Mouse (Mus musculus): Measurements from ENCODE around the gene Slc4a8. TPM values are rescaled to one million over a fixed set of nuclear protein-coding genes. Genes with fewer than 3 reads are reported as not detected.
A peak's percentile ranks its signal among the peaks of the same experiment; 100 is the strongest.

Gene Slc4a8
- polyA plus RNA-seq, 1 experiment from 2014 or later: 1.4 TPM

DNA sequence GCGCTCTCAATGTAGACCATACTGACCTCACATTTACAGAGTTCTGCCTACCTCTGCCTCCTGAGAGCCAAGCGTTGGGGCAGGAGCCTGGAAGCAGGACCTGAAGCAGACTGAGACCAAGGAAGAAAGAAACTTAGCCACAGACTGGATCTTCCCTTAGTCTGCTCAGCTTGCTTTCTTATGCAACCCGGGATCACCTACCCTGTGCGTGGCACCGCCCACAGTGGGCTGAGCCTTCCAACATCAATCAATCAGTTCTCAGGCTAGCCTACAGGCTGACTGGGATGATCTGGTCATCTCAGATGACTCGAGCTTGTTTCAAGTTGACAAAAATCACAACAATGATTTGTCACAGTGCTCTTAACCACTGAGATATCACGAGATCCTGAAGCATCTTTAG, 7.5 kb upstream of the Slc4a8 start:
- TF ChIP-seq CTCF (IDR thresholded peaks at IDR 0.05; ENCODE audit: low read depth): no peak
- H3K36me3 ChIP-seq (ENCODE audit: control insufficient read depth, insufficient read depth): no peaks in the 10 kb centered on the region
- no peak for ATAC-seq
- H3K4me1 ChIP-seq (replicated peaks; ENCODE audit: control insufficient read depth, insufficient read depth, low read length): no peaks in the 10 kb centered on the region
- H3K27me3 ChIP-seq (replicated peaks; ENCODE audit: control insufficient read depth, insufficient read depth, low read length): no peaks in the 10 kb centered on the region
- H3K9me3 ChIP-seq (ENCODE audit: control insufficient read depth): no peaks in the 10 kb centered on the region
- 44% methylated on average over 7 of the region's 7 CpGs for WGBS
- no peak overlapping the region for H3K4me2 ChIP-seq (replicated peaks; ENCODE audit: low read depth)
- no peak overlapping the region for H3K4me3 ChIP-seq (ENCODE audit: low read depth, low read length)
- H3K9ac ChIP-seq (ENCODE audit: low read depth, low read length): no peak overlapping the region; the same call in 1 of the 2 replicates
- no peak overlapping the region for H3K27ac ChIP-seq (ENCODE audit: low read depth, low read length)

DNA sequence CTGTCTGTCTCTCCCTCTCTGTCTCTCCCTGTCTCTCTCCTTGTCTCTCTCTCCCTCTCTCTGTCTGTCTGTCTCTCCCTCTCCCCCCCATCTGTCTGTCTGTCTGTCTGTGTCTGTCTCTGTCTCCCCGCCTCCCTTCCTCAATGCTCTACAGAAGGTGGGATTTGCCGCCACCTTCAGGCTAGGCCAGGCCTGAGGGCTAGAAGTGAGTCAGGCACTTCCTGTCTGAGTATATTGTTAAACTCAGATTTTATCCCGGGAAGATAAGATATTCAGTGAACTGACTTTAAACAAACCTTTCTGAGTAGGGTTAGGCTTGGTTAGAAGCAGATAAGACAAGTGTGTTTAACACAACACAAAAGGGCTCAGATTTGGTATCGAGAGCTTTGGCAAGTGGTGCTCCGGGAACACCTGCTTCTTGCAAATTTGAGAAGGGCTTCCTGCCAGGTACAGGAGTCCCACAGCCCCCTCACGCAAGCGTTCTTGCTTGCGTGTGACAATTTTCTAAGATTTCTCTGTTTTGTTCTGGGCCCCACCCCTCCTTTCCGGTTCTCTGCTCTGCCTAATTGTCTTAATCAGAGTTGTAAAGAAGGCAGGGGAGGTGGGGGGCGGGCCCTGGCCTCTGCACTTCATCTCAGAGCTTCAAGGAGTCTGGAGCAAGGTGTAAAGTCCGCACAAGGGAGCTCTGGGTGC, 6.6 kb upstream of the Slc4a8 start:
- Histone ChIP-seq H3K36me3 (ENCODE audit: control insufficient read depth, insufficient read depth) (no peaks in the 10 kb centered on the region), H3K27ac (ENCODE audit: low read depth, low read length) (peak overlapping the region; percentile 66), H3K4me1 (replicated peaks; ENCODE audit: control insufficient read depth, insufficient read depth, low read length) (no peaks in the 10 kb centered on the region), H3K27me3 (replicated peaks; ENCODE audit: control insufficient read depth, insufficient read depth, low read length) (no peaks in the 10 kb centered on the region), H3K4me3 (ENCODE audit: low read depth, low read length) (peak overlapping the region; percentile 20; the same call in 1 of the 2 replicates), H3K9me3 (ENCODE audit: control insufficient read depth) (no peaks in the 10 kb centered on the region), H3K4me2 (replicated peaks; ENCODE audit: low read depth) (peak overlapping the region; percentile 58), H3K9ac (ENCODE audit: low read depth, low read length) (no peak overlapping the region)
- TF ChIP-seq CTCF (IDR thresholded peaks at IDR 0.05; ENCODE audit: low read depth): peak; percentile 88
- WGBS: 7% methylated on average over 11 of the region's 11 CpGs
- ATAC-seq: peak; percentile 85

DNA sequence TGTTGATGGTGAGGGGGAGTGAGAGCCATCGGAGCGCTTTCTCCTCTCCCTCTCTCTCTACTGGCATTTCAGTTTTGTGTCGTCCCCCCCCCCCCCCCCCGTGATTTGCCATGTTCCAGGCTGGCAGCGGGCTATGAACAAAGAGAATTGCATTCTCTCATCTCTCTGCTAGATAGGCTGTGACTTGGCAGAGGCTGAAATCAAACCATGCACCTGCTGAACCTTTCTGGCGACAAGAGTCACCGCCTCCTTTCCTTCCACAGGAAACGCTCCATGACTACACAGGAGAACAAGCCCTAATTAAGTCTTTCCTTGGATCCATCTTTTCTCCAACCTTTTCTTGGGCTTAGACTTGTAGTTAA, 6.1 kb upstream of the Slc4a8 start:
- Histone ChIP-seq H3K4me1 (replicated peaks; ENCODE audit: control insufficient read depth, insufficient read depth, low read length) (no peaks in the 10 kb centered on the region), H3K4me3 (ENCODE audit: low read depth, low read length) (peak overlapping the region; percentile 20; the same call in 1 of the 2 replicates), H3K9me3 (ENCODE audit: control insufficient read depth) (no peaks in the 10 kb centered on the region), H3K4me2 (replicated peaks; ENCODE audit: low read depth) (peak overlapping the region; percentile 58), H3K27ac (ENCODE audit: low read depth, low read length) (no peak overlapping the region; the same call in 1 of the 2 replicates), H3K36me3 (ENCODE audit: control insufficient read depth, insufficient read depth) (no peaks in the 10 kb centered on the region), H3K27me3 (replicated peaks; ENCODE audit: control insufficient read depth, insufficient read depth, low read length) (no peaks in the 10 kb centered on the region), H3K9ac (ENCODE audit: low read depth, low read length) (no peak overlapping the region)
- peak; percentile 19; the same call in 1 of the 2 replicates for ATAC-seq
- WGBS: 12% methylated on average over 7 of the region's 8 CpGs
- no peak for TF ChIP-seq CTCF (IDR thresholded peaks at IDR 0.05; ENCODE audit: low read depth)

DNA sequence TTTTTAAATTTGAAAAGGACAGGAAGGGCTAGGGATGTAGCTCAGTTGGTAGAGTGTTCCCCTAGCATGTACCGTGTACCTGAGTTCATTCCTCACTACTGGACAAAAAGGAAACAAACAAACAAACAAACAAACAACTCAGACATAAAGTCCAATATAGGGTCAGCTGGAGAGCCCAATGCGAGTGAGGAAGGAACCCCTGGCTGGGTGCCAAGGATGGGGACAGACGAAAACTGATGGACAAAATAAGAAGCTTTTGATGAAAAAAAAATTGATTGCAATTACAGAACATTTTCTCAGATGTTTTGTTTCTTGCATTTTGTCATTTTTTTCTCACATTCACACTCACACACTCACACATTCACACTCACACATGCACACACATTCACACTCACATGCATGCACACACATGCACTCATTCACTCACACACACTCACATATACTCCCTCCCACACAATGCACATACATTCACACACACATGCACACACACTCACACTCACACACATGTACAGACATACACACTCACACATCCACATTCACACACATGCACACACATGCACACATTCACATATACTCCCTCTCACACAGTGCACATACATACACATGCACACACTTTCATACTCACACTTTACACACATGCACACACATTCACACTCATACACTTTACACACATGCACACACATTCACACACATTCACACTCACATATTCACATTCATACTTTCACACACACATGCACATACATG, 5.5 kb upstream of the Slc4a8 start:
- Histone ChIP-seq H3K9ac (ENCODE audit: low read depth, low read length) (no peak overlapping the region), H3K4me2 (replicated peaks; ENCODE audit: low read depth) (no peak overlapping the region), H3K36me3 (ENCODE audit: control insufficient read depth, insufficient read depth) (no peaks in the 10 kb centered on the region), H3K27me3 (replicated peaks; ENCODE audit: control insufficient read depth, insufficient read depth, low read length) (no peaks in the 10 kb centered on the region), H3K9me3 (ENCODE audit: control insufficient read depth) (no peaks in the 10 kb centered on the region), H3K4me1 (replicated peaks; ENCODE audit: control insufficient read depth, insufficient read depth, low read length) (no peaks in the 10 kb centered on the region), H3K27ac (ENCODE audit: low read depth, low read length) (no peak overlapping the region), H3K4me3 (ENCODE audit: low read depth, low read length) (no peak overlapping the region)
- 35% methylated on average over 3 of the region's 3 CpGs for WGBS
- no peak for ATAC-seq
- TF ChIP-seq CTCF (IDR thresholded peaks at IDR 0.05; ENCODE audit: low read depth): no peak

DNA sequence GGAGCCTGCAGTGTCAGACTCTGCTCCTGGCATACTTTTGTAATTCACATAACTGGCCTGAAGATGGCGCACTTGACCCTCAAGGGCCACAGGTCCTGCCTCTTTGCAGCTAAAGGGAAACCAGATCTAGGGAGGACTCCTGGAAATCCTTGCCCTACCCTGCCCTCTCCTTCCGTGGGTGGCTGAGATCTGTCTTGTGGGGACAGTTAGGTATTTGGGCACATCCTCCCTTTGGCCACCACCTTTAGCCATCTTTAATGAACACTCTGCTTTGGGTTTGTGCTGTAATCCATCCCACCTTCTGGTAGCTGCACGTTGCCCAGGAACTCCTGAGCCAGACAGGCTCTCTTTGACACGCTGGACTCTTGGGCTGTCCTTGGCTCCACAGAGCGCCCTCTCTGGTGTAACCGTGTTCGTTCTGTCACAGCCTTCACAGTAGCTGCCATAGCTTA, 4.0 kb upstream of the Slc4a8 start:
- Histone ChIP-seq H3K27me3 (replicated peaks; ENCODE audit: control insufficient read depth, insufficient read depth, low read length) (peaks cover 8% of the 10 kb centered on the region), H3K4me1 (replicated peaks; ENCODE audit: control insufficient read depth, insufficient read depth, low read length) (no peaks in the 10 kb centered on the region), H3K9me3 (ENCODE audit: control insufficient read depth) (no peaks in the 10 kb centered on the region), H3K4me2 (replicated peaks; ENCODE audit: low read depth) (peak overlapping the region; percentile 49), H3K9ac (ENCODE audit: low read depth, low read length) (no peak overlapping the region), H3K36me3 (ENCODE audit: control insufficient read depth, insufficient read depth) (no peaks in the 10 kb centered on the region), H3K27ac (ENCODE audit: low read depth, low read length) (no peak overlapping the region), H3K4me3 (ENCODE audit: low read depth, low read length) (no peak overlapping the region)
- WGBS: 5% methylated on average over 7 of the region's 7 CpGs
- ATAC-seq: peak; percentile 43; the same call in 1 of the 2 replicates
- TF ChIP-seq CTCF (IDR thresholded peaks at IDR 0.05; ENCODE audit: low read depth): peak; percentile 90

DNA sequence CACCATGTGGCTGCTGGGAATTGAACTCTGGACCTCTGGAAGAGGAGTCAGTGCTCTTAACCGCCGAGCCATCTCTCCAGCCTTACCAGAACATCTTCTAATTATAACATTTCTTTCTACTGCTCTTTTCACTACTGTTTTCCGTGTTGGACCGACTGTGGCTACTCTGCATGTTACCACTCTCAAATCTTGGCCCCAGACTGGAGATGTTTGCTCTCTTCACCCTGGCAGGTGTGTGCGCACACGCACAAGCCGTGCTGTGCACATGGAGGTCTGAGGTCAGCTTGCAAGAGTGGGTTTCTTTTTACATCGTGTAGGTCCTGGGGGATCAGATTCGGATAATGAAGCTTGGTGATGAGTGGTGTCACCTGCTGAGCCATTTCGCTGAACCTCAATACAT, 2.3 kb upstream of the Slc4a8 start:
- Histone ChIP-seq H3K27me3 (replicated peaks; ENCODE audit: control insufficient read depth, insufficient read depth, low read length) (peaks cover 21% of the 10 kb centered on the region), H3K9ac (ENCODE audit: low read depth, low read length) (no peak overlapping the region), H3K4me3 (ENCODE audit: low read depth, low read length) (no peak overlapping the region), H3K4me2 (replicated peaks; ENCODE audit: low read depth) (no peak overlapping the region), H3K4me1 (replicated peaks; ENCODE audit: control insufficient read depth, insufficient read depth, low read length) (no peaks in the 10 kb centered on the region), H3K36me3 (ENCODE audit: control insufficient read depth, insufficient read depth) (no peaks in the 10 kb centered on the region), H3K27ac (ENCODE audit: low read depth, low read length) (no peak overlapping the region), H3K9me3 (ENCODE audit: control insufficient read depth) (no peaks in the 10 kb centered on the region)
- no peak for ATAC-seq
- 89% methylated on average over 10 of the region's 10 CpGs for WGBS
- TF ChIP-seq CTCF (IDR thresholded peaks at IDR 0.05; ENCODE audit: low read depth): no peak
